Mouse (Mus musculus) lung, postnatal 36 days (tissue): Measurements from ENCODE around the gene Sirt2.

Source experiments
- DNase-seq: peaks from one replicate; pipeline ENCODE4 v3.0.0; 2022; ENCODE audit warnings: mixed read lengths

The Sirt2 gene

DNA sequence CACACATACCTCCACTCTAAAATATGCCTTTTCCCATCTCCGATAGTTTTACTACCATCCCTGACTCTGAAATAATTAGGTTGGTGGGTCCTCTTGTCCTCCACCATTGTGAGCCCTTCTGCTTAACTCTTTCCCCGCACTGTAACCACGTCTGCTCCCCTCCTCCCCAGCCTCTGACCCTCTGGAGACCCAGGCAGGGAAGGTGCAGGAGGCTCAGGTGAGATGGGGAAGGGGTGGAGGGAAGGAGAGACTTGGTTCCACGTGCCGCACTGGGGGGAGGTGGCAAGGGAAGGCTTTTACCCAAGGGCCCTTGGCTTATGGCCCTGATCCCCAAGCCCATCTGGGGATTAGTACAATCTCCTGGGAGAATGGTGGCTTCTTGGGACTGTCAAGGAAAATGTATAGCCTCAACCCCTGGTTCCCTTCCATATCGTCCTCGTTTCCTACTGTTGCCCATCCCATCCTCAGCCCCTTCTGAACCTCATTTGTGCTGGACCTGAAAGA lies 979 bp downstream of the Sirt2 start, which contains the start of gene Nfkbib:
Gene Nfkbib (minus strand): TSS at position 51 of the 504 bp plus-strand sequence.
- DNase-seq: no peak

DNA sequence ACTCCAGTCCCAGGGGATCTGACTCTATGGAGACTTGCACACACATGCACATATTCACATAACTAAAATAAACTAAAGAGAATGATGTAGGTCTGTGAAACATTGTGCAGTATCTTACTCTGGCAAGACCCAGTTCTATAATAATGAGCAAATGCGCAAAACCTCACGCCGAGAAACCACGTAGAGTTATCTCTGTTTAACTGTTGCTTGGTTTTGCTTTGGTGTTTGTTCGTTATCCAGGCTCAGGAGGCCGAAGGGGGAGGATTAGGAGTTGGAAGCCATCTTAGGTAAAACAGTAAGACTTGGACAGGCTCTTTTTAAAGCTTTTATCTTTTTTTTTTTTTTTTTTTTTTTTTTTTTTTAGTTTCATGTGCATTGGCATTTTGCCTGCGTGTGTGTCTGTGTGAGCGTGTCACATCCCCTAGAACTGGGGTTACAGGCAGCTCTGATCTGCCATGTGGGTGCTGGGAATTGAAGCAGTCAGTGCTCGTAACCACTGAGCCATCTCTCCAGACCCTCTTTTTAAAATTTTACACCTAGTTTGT lies 3.0 kb downstream of the Sirt2 start:
- no peak for DNase-seq

DNA sequence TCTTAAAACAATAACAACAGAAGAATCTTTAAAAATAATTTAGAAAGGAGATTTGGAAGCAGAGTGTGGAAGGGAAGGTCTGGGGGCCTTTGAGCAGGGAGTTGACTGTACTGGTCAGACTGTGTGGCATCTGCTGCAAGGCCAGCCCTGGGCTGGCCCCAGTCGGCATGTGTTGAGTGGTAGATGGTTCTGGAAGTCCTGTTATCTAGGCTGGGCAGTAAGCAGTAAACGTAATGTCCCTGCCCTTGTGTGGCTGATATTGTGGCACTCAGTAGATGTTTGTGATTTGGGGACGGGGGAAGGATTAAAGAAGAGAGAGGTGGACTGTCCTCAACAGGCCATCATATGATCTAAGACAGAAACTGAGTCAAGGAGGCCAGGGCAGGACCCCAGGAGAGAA lies 3.8 kb downstream of the Sirt2 start:
- DNase-seq: no peak

DNA sequence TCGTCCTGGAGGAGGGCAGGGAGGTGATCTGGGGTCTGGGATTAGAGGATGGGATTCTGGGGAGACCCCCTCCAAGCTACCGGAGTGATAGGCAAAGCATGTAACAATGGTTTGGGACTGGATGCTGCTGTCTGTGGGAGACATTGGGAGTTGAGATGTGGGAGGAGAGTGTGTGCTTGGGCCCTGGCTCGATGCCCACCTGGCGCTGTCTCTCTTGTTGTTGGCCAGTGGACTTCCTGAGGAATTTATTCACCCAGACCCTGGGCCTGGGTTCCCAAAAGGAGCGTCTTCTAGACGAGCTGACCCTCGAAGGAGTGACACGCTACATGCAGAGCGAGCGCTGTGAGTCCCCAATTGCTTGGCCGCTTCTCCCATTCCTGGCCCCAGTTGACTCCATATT lies 5.3 kb downstream of the Sirt2 start:
- no peak for DNase-seq

DNA sequence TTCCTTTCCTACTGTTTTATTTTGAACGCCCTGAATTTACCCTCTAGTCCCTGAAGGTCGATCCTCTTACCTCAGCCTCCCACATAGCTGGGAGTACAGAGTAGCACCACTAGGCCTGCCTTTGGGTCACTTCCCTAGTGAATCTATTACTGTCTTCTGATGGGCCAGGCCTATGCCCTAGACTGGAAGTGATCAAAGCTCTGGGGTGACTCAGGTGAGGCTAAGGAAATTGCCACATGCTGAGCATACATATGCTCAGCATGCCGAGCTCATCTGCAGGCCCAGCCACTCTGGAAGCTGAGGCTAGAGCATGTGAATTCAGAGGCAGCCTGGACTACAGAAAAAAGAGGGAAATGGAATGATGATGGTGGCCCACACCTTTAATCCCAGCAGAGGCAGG lies 6.6 kb downstream of the Sirt2 start:
- no peak for DNase-seq

DNA sequence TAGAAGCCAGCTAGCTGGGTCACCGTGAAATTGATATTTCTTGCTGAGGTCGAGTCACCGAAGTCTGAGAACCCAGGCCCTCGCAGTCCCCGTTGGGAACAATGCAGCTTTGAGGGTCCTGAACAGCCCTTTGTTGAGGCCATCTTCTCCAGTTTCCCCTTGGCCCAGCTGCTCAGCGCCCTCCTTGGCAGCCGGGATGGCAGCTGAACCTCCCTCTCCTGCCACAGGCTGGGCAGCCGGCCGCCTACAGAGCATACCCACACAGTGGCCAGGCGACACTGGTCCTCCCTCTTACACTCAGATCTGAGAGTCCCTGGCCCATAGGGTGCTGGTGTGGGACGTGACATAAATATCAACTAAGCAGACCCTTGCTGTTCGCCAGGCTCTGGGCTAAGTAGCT lies 7.6 kb downstream of the Sirt2 start:
- no peak for DNase-seq

DNA sequence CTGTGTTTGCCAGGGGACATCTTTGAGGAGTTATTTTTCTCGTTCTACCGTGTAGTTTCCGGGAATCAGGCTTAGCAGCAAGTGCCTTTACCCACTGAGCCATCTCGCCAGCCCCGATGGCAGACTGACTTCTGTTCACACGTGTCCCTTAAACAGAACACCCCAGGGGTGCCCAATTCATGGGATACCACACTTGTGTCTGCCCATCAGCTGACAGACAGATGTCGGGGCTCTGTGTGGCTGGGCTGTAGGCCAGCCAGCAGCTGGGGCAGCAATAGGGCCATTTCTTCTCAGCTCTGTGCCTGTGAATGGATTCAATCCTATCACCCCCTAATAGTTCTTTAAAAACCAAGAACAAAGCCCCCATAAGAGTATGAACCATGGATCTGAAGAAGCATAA lies 8.6 kb downstream of the Sirt2 start:
- no peak for DNase-seq

DNA sequence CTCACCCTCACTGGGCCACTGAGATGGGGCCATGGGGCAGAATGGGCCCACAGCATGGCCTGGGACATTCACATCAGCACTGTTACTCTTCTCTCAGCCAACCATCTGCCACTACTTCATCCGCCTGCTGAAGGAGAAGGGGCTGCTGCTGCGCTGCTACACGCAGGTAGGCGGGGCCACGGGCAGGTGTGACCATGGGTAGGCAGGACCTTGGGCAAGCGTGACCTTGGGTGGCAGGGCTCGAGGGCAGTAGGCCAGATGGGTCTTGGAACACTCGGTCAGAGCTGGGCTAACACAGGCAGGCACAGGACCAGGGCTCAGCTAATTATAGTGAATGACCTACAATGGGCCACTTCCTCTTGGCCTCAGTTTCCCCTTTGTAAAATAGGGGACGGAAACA lies 12.3 kb downstream of the Sirt2 start:
- no peak for DNase-seq

DNA sequence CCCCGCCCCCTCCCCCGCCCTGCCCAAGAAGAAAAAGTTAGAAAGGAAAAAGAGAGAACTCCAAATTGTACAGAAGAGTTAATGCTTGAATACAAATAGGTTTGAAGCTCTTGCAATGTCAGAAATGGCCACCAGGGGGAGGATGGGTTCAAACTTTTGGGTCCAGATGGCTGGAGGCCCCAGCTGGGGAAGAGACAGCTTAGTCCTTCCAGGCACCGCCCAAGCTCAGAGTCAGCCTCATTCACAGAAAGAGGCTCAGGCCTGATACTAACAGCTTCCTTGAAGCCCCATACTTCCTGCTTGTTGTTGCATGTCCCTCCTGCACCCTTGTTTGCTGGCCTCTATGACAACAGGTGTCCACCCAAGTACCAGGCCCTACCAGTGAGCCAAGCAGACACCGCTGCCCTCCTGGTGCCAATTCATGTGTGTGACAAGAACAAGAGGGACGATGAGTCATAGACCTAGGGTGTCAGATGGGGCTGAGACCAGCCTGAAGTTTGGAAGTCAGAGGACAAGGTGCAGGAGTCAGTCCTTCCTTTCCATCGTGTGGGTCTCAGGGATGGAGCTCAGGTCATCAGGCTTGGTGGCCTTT lies 13.6 kb downstream of the Sirt2 start:
- DNase-seq: peak; percentile 95

DNA sequence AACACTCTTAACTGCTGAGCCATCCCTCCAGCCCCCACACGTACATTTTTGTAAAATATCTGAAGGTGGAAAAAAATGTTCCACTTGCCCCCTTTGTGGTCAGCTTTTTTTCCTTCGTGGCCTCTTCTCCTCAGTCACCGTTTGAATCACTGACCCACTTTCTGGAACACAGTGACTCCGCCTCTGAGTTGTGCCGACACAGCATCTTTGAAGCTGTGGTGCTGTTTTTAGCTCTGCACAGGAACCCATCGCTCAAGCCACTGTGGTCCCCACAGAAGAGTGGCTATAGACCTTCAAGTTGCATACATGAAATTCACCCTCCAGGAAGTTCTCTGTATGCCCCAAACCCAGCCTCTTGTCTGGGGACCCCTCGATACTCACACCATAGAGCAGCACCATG lies 14.3 kb downstream of the Sirt2 start:
- peak; percentile 28 for DNase-seq

DNA sequence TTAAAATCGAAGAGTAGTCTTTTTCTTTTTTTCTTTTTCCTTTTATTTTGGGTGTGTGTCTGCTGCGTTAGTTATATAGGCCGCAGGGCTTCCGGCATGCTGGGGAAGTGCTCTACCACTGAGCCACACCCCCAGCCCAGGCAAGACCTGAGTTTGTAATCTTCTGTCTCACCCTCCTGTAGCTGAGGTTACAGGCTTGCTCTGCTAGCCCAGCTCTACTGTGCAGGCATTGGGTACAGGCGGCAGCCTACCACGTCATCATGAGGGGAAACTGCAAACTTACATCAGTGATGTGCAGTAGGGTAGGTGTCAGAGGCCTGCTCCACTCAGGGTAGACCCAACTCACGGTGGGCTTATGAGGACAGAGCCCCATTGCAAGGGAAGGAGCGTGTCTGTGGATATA lies 14.7 kb downstream of the Sirt2 start:
- peak; percentile 58 for DNase-seq

DNA sequence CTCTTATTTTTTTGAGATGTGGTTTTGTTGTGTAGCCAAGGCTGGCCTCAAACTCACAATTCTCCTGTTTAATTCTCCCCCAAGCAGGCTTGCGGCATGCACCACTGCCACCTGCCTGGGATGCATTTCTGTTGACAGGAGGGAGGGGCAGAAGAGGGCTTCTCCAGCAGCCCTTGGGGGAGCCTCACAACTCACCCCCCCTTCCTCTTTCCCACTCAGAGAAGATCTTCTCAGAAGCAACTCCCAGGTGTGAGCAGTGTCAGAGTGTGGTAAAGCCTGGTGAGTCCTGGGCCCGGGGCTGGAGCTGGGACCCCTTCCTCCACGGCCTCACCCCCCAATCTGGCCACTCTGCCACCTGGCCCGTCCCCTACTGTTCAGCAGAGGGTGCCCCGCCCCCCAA lies 18.6 kb downstream of the Sirt2 start:
- DNase-seq: no peak

DNA sequence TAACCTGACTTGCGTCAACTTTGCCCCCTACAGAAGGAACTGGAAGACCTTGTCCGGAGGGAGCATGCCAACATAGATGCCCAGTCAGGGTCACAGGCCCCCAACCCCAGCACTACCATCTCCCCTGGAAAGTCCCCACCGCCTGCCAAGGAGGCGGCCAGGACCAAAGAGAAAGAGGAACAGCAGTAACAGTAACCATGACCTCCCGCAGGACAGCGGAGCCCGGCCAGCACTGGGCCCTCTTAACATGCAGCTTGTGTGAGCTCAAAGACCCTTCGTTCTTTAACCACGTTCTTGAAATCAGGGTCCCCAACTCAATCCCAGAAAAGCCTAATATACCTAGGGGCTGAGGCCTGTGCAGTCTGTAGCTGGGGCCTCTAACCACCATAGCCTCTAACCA lies 21.3 kb downstream of the Sirt2 start:
- no peak for DNase-seq

DNA sequence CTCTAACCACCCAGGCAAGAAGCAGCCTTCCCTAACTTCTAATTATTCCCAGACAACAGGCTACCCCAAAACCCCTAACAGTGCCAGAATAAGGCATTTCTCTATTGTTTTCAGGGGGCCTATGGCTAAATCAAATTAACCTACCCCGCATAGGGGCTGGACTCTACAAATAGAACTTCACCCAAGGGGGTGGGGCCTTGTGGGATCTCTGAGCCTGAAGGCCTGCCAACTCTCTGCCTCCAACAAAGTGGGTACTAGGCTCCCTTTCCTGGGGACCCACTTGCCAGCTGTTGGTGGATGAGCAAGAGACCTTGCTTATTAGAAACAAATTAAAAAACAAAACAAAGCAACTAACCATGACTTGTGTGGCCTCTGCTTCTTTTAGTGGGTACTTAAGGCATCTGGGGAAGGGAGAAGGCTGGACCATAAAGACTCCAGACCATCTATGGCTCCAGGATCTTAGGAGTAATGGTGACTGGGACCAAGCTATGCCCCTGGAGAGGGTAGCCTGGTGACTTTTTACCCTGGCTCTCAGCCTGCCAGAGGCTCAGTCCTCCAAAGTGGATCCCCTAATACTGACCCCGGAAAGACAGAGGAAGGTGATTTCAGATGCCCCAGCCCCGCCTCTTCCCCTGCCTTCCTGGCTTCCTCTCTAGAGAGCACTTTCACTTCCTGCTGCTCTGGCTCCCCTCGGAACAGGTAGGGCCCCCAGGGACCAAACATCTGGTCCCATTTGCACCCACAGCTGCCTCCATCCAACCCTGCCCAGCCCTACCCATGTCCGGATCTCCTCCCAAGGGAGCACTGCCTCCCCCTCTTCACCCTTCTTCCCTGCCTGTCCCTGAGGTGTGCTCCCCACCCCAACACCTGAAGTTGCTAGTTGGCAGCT lies 22.0 kb downstream of the Sirt2 start, which contains the start of gene Rinl:
Gene Rinl (plus strand): TSS at position 663 of the 889 bp plus-strand sequence.
- DNase-seq: peak; percentile 68

DNA sequence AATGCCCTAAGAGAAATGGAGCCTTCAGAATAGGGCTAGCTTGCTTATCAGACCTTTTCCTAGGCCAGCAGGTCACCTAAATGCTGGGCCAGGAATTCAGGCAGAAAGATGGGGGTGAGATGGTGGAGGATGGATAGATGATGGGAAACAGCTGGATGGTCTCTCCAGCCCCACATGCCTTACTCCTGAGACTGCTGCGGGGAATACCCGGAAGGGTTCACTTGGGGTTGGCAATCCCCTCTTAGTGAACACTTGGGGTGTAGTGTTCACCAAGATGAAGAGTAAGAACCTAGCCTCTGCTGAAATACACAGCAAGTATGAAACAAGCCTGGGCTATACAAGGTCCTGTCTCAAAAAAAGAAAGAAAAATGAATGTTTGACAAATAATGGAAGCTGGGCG lies 22.7 kb downstream of the Sirt2 start:
- DNase-seq: no peak

DNA sequence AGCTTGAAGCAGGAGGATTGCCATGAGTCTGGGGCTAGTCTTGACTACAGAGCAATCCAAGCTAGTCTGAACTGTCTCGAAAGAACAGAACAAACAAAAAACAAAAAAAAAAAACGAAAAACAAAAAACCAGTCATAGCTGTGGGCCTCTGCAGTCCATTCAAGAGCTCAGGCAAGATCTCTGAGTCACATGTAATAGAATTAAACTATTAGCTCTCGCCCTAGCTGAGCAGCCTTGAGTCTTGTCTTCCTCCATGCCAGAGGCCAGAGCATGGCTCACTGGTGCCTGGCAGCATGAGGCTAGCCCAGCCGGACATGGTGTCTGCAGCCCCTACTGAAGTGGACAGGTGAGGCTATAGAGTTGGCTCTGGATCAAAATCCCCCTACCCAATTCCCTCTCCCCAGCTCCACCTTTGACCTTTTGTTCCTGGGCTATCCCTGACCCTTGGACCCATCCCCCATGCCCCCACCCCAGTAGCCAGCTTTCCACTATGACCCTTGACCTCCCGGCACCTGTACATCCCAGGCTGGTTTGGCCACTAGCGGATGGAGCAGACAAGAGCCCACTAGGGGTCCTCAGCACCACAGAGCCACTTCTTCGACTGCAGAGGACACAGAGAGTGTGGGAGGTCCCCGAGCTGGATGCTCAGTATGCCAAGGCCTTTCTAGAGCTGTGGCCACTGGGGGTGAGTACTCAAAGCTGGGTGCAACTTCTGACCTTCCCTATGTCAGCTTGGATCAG lies 23.7 kb downstream of the Sirt2 start:
- DNase-seq: no peak

DNA sequence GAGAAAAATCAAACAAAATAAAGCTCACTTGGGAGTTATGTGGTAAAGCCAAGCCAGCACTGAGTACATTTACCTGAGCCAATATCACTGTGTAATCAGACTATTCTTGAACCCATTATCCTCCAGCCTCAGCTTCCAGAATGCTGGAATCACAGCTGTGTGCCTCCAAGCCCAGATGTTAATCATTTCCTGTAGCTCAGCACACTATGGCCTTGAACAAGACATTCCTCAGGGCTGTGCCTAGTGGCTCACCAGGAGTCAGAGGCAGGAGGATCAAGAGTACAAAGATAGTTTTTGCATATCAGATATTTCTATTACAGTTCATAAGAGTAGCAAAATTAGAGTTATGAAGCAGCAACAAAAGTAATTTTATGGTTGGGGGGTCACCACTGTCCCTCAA lies 25.2 kb downstream of the Sirt2 start:
- DNase-seq: no peak

DNA sequence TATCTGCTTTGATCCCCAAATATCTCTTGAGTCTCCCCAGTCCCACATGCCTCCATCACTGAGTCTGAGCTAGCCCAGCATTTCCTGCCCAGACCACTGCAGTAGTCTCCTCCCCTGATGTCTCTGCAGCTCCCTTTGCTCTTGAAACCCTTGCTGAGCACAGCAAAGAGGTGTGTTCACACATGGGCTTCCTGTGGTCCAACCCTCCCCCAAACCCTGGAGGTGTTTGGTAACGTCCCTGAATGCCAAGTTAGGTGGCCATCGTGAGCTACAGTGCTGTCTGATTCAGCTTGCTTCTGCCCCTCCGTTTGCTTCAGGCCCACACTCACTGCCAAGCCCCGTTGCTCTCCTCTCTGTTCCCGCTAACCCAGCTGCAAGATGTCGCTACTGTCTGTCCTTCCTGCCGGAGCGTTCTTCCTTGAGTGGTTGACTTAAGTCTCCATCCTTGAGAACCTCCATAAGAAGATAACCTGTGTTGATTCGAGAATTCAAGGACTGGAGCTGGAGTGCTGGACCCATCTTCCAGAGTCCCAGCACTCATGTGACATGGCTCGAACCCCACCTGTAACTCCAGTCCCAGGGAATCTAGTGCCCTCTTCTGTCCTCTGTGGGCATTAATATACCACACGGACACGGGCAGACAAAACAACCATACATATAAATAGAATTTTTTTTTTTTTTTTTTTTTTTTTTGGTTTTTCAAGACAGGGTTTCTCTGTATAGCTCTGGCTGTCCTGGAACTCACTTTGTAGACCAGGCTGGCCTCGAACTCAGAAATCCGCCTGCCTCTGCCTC lies 26.1 kb downstream of the Sirt2 start:
- DNase-seq: no peak

DNA sequence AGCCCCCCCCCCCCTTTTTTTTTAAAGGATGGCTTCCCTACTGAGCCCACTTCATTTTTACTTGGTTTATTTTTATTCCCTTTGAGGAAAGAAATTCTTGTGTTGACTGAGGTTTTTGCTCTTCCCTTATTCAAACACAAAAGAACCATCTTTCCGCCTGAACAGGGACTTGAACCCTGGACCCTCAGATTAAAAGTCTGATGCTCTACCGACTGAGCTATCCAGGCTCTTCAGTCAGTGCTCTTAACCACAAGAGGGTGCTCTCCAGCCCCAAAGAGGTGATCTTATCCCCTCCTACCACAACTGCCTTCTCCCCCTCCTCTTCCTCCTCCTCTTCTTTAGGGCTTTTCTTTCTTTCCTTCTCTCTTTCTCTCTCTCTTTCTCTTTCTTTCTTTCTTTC lies 27.3 kb downstream of the Sirt2 start:
- peak; percentile 70 for DNase-seq

DNA sequence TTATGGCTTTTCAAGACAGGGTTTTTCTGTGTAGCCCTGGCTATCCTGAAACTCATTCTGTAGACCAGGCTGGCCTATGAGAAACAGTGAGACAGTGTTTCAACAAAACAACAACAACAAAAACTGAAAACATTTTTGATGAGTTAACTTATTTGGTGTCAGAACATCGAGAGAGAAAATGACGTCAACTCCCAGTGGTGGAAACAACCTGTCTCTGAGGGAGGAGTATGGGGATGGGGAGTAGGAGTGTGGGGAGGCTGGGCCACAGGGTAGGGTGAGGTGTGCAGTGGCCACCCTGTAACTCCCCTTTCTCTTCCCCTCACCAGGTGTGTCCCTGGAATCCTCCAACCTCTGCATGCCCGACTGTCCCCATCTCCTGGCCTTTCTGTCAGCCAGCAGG lies 28.0 kb downstream of the Sirt2 start:
- no peak for DNase-seq

DNA sequence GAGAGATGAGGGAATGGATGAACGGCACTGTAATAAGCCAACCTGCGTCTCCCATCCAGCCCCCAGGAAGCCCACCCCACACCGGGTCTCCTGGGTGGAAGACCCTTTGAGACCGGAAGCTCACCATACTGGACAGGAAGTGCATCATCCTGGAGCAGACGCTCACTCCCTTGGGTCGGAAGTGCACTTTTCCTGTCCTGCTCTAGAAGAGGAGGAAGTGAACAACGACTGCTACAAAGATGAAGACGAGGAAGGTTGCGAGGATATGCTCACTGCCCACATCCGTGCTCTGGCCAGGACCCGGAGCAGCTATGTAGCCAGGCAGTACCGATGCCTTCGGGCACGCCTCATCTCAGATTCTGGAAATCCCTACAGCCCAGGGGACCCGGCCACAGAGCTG lies 29.3 kb downstream of the Sirt2 start:
- peak; percentile 44 for DNase-seq

DNA sequence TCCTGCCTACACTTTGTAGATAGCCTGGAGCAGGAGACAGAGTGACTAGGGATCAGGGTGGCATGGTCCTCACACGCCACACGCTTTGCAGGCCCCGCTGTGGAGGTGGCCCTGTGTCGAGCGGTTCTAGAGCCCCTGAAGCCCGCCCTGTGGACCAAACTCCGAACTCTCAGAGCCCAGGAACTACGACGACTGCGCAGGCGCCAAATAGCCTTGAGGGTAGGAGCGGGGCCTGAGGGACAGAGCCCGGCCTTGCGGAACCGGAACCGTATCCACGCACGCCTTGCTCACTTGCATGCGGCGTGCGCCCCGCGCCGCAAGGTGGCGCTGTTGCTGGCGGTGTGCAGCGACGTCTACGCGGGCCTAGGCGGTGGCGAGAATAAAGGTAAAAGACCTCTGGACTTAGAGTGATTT lies 30.0 kb downstream of the Sirt2 start:
- peak; percentile 90 for DNase-seq
